Mouse (Mus musculus) MEL (cell line): ENCODE results near the gene Btn1a1. TPM values are rescaled to one million over a fixed set of nuclear protein-coding genes. Genes with fewer than 3 reads are reported as not detected.

ENCODE experiments used
- DNase-seq: peaks from one replicate; pipeline ENCODE4 v3.0.0; 2011; ENCODE audit warnings: low read depth, low spot score
- H3K27ac ChIP-seq: 2 replicates; pipeline ENCODE4 v1.5.1; 2012; ENCODE audit warnings: low read depth, mild to moderate bottlenecking, control low read depth, low read length, moderate library complexity; ENCODE audit not compliant: control insufficient read depth
- H3K27me3 ChIP-seq, 2 experiments: fragments of 150-350 bp in 1 of 2; sonication (generic) in 1 of 2; 2 replicates each; pipeline ENCODE4 v1.6.1; 2012; ENCODE audit warnings: low read length in 2 of 2, mild to moderate bottlenecking in 2 of 2, improper control_type of control experiment in 1 of 2, moderate library complexity in 1 of 2; ENCODE audit not compliant: insufficient read depth in 2 of 2, control insufficient read depth in 1 of 2
- H3K36me3 ChIP-seq, 2 experiments: 2 replicates each; pipeline ENCODE4 v1.6.1; 2012 to 2014; ENCODE audit warnings: low read length in 2 of 2, improper control_type of control experiment in 1 of 2, inconsistent platforms in 1 of 2, mild to moderate bottlenecking in 1 of 2; ENCODE audit not compliant: insufficient read depth in 2 of 2, control insufficient read depth in 1 of 2
- H3K4me1 ChIP-seq, 2 experiments: fragments of 150-350 bp in 1 of 2; sonication (generic) in 1 of 2; 2 replicates each; pipeline ENCODE4 v1.6.1; 2012; ENCODE audit warnings: low read length in 2 of 2, improper control_type of control experiment in 1 of 2, mild to moderate bottlenecking in 1 of 2; ENCODE audit not compliant: insufficient read depth in 2 of 2, control insufficient read depth in 1 of 2
- H3K4me3 ChIP-seq, 2 experiments: fragments of 150-350 bp in 1 of 2; sonication (generic) in 1 of 2; 2 replicates each; pipeline ENCODE4 v1.5.1; 2012; ENCODE audit warnings: low read depth in 2 of 2, low read length in 2 of 2, mild to moderate bottlenecking in 2 of 2, moderate library complexity in 2 of 2, control low read depth in 1 of 2, improper control_type of control experiment in 1 of 2; ENCODE audit not compliant: control insufficient read depth in 1 of 2, insufficient read depth in 1 of 2
- H3K79me2 ChIP-seq: 2 replicates; pipeline ENCODE4 v1.6.1; 2012; ENCODE audit warnings: mild to moderate bottlenecking, low read length, moderate library complexity; ENCODE audit not compliant: control insufficient read depth, poor library complexity, insufficient read depth
- H3K9ac ChIP-seq: 2 replicates; pipeline ENCODE4 v1.6.1; 2012; ENCODE audit warnings: low read depth, mild to moderate bottlenecking, control low read depth, low read length, moderate library complexity; ENCODE audit not compliant: control insufficient read depth, poor library complexity, severe bottlenecking
- H3K9me3 ChIP-seq: fragments of 150-350 bp; sonication (generic); replicated peaks from 2 replicates; pipeline ENCODE4 v1.6.1; 2012; ENCODE audit warnings: mild to moderate bottlenecking, low read length, improper control_type of control experiment, moderate library complexity; ENCODE audit not compliant: insufficient read depth
- CHD1 ChIP-seq: IDR thresholded peaks from 2 replicates; pipeline ENCODE4 v1.6.1; 2012; ENCODE audit warnings: low read depth, mild to moderate bottlenecking, inconsistent platforms, low read length, improper control_type of control experiment
- CTCF ChIP-seq, 3 experiments: IDR thresholded peaks in 2 of 3; conservative IDR thresholded peaks in 1 of 3; 2 replicates each; pipeline ENCODE4 v1.5.1; 2011 to 2012; ENCODE audit warnings: low read length in 3 of 3, low read depth in 2 of 3, mild to moderate bottlenecking in 2 of 3, improper control_type of control experiment in 1 of 3, inconsistent platforms in 1 of 3, mixed read lengths in 1 of 3, moderate library complexity in 1 of 3; ENCODE audit not compliant: control insufficient read depth in 1 of 3, insufficient read depth in 1 of 3, poor library complexity in 1 of 3, severe bottlenecking in 1 of 3
- E2F4 ChIP-seq: IDR thresholded peaks from 2 replicates; pipeline ENCODE4 v1.6.1; 2011; ENCODE audit warnings: low read depth, low read length, improper control_type of control experiment, borderline replicate concordance
- ELF1 ChIP-seq: IDR thresholded peaks from 2 replicates; pipeline ENCODE4 v1.6.1; 2014; ENCODE audit warnings: low read depth, mild to moderate bottlenecking, inconsistent platforms, low read length, improper control_type of control experiment, moderate library complexity
- EP300 ChIP-seq, 2 experiments: IDR thresholded peaks; 2 replicates each; pipeline ENCODE4 v1.6.1; 2011; ENCODE audit warnings: improper control_type of control experiment in 2 of 2, low read length in 2 of 2, low read depth in 1 of 2, mild to moderate bottlenecking in 1 of 2
- ETS1 ChIP-seq: IDR thresholded peaks from 2 replicates; pipeline ENCODE4 v1.6.1; 2012; ENCODE audit warnings: low read depth, mild to moderate bottlenecking, inconsistent platforms, low read length, improper control_type of control experiment, moderate library complexity
- GABPA ChIP-seq: IDR thresholded peaks from 2 replicates; pipeline ENCODE4 v1.6.1; 2012; ENCODE audit warnings: low read depth, mild to moderate bottlenecking, inconsistent platforms, low read length, improper control_type of control experiment, moderate library complexity
- HCFC1 ChIP-seq: IDR thresholded peaks from 2 replicates; pipeline ENCODE4 v1.6.1; 2012; ENCODE audit warnings: low read depth, mild to moderate bottlenecking, inconsistent platforms, low read length, improper control_type of control experiment, moderate library complexity
- MAFK ChIP-seq: IDR thresholded peaks from 2 replicates; pipeline ENCODE4 v1.6.1; 2011; ENCODE audit warnings: low read depth, mild to moderate bottlenecking, low read length, improper control_type of control experiment, borderline replicate concordance
- MAX ChIP-seq: IDR thresholded peaks from 2 replicates; pipeline ENCODE4 v1.6.1; 2011; ENCODE audit warnings: low read length, improper control_type of control experiment
- MAZ ChIP-seq: IDR thresholded peaks from 2 replicates; pipeline ENCODE4 v1.6.1; 2012; ENCODE audit warnings: low read depth, mild to moderate bottlenecking, inconsistent platforms, low read length, improper control_type of control experiment
- MYC ChIP-seq: IDR thresholded peaks from 2 replicates; pipeline ENCODE4 v1.6.1; 2011; ENCODE audit warnings: low read depth, mild to moderate bottlenecking, low read length, improper control_type of control experiment, moderate library complexity
- NELFE ChIP-seq: IDR thresholded peaks from 2 replicates; pipeline ENCODE4 v1.6.1; 2011; ENCODE audit warnings: low read depth, low read length, improper control_type of control experiment
- NRF1 ChIP-seq: IDR thresholded peaks from 2 replicates; pipeline ENCODE4 v1.6.1; 2014; ENCODE audit warnings: low read depth, mild to moderate bottlenecking, inconsistent platforms, low read length, improper control_type of control experiment, moderate library complexity; ENCODE audit not compliant: poor library complexity, insufficient read depth, severe bottlenecking
- POLR2A ChIP-seq, 2 experiments: IDR thresholded peaks; 2 replicates each; pipeline ENCODE4 v1.6.1; 2011 to 2012; ENCODE audit warnings: low read length in 2 of 2, mild to moderate bottlenecking in 2 of 2, control low read depth in 1 of 2, improper control_type of control experiment in 1 of 2, low read depth in 1 of 2, moderate library complexity in 1 of 2; ENCODE audit not compliant: control insufficient read depth in 1 of 2, insufficient read depth in 1 of 2, poor library complexity in 1 of 2
- POLR2AphosphoS2 ChIP-seq: IDR thresholded peaks from 2 replicates; pipeline ENCODE4 v1.6.1; 2011; ENCODE audit warnings: low read length, improper control_type of control experiment
- POLR2AphosphoS5 ChIP-seq: IDR thresholded peaks from 2 replicates; pipeline ENCODE4 v1.6.1; 2012; ENCODE audit warnings: low read depth, borderline replicate concordance, mild to moderate bottlenecking, inconsistent platforms, low read length, moderate library complexity, mixed read lengths
- SMC3 ChIP-seq: IDR thresholded peaks from 2 replicates; pipeline ENCODE4 v1.6.1; 2011; ENCODE audit warnings: low read depth, low read length, improper control_type of control experiment
- TAL1 ChIP-seq: IDR thresholded peaks from 2 replicates; pipeline ENCODE4 v1.6.1; 2012; ENCODE audit warnings: mild to moderate bottlenecking, inconsistent platforms, low read length, moderate library complexity, mixed read lengths
- USF1 ChIP-seq: IDR thresholded peaks from 2 replicates; pipeline ENCODE4 v1.6.1; 2014; ENCODE audit warnings: low read depth, mild to moderate bottlenecking, inconsistent platforms, low read length, improper control_type of control experiment, moderate library complexity
- ZC3H11A ChIP-seq: IDR thresholded peaks from 2 replicates; pipeline ENCODE4 v1.6.1; 2012; ENCODE audit warnings: low read depth, mild to moderate bottlenecking, inconsistent platforms, low read length, improper control_type of control experiment
- ZMIZ1 ChIP-seq: IDR thresholded peaks from 2 replicates; pipeline ENCODE4 v1.6.1; 2012; ENCODE audit warnings: low read depth, mild to moderate bottlenecking, inconsistent platforms, low read length, improper control_type of control experiment, moderate library complexity
- polyA plus RNA-seq, 2 experiments: library from polyadenylated mRNA; stranded (reverse) in 1 of 2; unstranded in 1 of 2; fragments of >175 nt in 1 of 2; fragments of >200 nt in 1 of 2; gene quantifications; 2 replicates each; pipeline versions ENCODE4 v1.2.1 to v1.2.4; 2012; ENCODE audit warnings: low replicate concordance in 2 of 2, low read depth in 1 of 2; ENCODE audit not compliant: insufficient read length in 2 of 2, insufficient read depth in 1 of 2, missing spikeins in 1 of 2
- total RNA-seq: library from RNA; depleted of rRNA; stranded (reverse); fragments of 300-350 nt; gene quantifications from 2 replicates; pipeline ENCODE4 v1.2.3, GENCODE M21; 2012; rRNA removed

Btn1a1 gene
- total and polyA plus RNA-seq, 3 experiments: 0.25 TPM; not detected in 2

- 0 out of 2 replicates have a peak, but pooled peaks have one; percentile 14 for TF ChIP-seq MAX
- TF ChIP-seq HCFC1: no peak
- no peak for TF ChIP-seq TAL1
- no peak; the same call in 1 of the 2 replicates for TF ChIP-seq ETS1
- no peak for TF ChIP-seq POLR2A (IDR thresholded peaks at IDR 0.05; ENCODE audit: control insufficient read depth in 1 of 2, insufficient read depth in 1 of 2, low read depth in 1 of 2, low read length in 2 of 2, poor library complexity in 1 of 2)
Observed at GRCm38 (mm10) chr13:23411311-23412210, 54.1 kb downstream of the Btn1a1 start (continued).

GRCm38 (mm10) chr13:23410632-23411031, 55.1 kb downstream of the Btn1a1 start:
- Histone ChIP-seq H3K27ac (no peak overlapping the region), H3K79me2 (no peaks in the 10 kb centered on the region), H3K9ac (no peak overlapping the region)
- no peak for DNase-seq
- TF ChIP-seq CTCF (IDR thresholded peaks at IDR 0.05 in 2 of 3, conservative IDR thresholded peaks at IDR 0.05 in 1 of 3; ENCODE audit: control insufficient read depth in 1 of 3, insufficient read depth in 1 of 3, low read depth in 2 of 3, low read length in 3 of 3, poor library complexity in 1 of 3, severe bottlenecking in 1 of 3) (no peak), E2F4 (no peak), POLR2AphosphoS5 (no peak), NELFE (no peak), EP300 (IDR thresholded peaks at IDR 0.05; ENCODE audit: low read depth in 1 of 2, low read length in 2 of 2) (no peak), ELF1 (no peak), USF1 (no peak), HCFC1 (no peak), MYC (no peak), GABPA (no peak), POLR2AphosphoS2 (no peak), ZMIZ1 (no peak), SMC3 (no peak), NRF1 (no peak), CHD1 (no peak), MAZ (no peak), ETS1 (no peak), MAFK (no peak), ZC3H11A (no peak)
- TF ChIP-seq, all 39 proteins: peak for 0
- H3K36me3 ChIP-seq: peaks cover 0 to 2% of the 10 kb centered on the region in 2 experiments; a peak in 1 of 4 replicates
- H3K9me3 ChIP-seq: no peaks in the 10 kb centered on the region
- peaks cover 10 to 20% of the 10 kb centered on the region in 2 experiments for H3K27me3 ChIP-seq
- no peak overlapping the region for H3K4me3 ChIP-seq
- H3K4me1 ChIP-seq: 0 out of 4 replicates have a peak, but pooled peaks cover 0 to 3% of the 10 kb centered on the region in 2 experiments

Other genes starting within 250 kb of the Btn1a1 start
- not detected in 2 replicates for gene Vmn1r222, start 230.0 kb downstream of the Btn1a1 start, total RNA-seq
- gene Vmn1r222, start 230.0 kb downstream of the Btn1a1 start, polyA plus RNA-seq: not detected
- not detected in 2 replicates for gene Vmn1r223, start 218.8 kb downstream of the Btn1a1 start, total RNA-seq
- not detected for gene Vmn1r223, start 218.8 kb downstream of the Btn1a1 start, polyA plus RNA-seq
- 7.0 and 8.4 TPM in 2 replicates for gene Zfp322a, start 96.7 kb downstream of the Btn1a1 start, total RNA-seq
- 1 to 10 TPM in 1 of 2 experiments, not detected in 1; 5.7 TPM for gene Zfp322a, start 96.7 kb downstream of the Btn1a1 start, polyA plus RNA-seq
- gene Abt1, start 42.0 kb downstream of the Btn1a1 start, total RNA-seq: 12.5 and 16.2 TPM in 2 replicates
- gene Abt1, start 42.0 kb downstream of the Btn1a1 start, polyA plus RNA-seq: 10 to 100 TPM in 1 of 2 experiments, not detected in 1; 14.2 TPM
- not detected in 2 replicates for gene Btn2a2, start 23.0 kb upstream of the Btn1a1 start, total RNA-seq
- not detected for gene Btn2a2, start 23.0 kb upstream of the Btn1a1 start, polyA plus RNA-seq
- gene Hist1h4h, start 65.1 kb upstream of the Btn1a1 start, total RNA-seq: 5,750 and 5,753 TPM in 2 replicates
- 1 to 10 TPM in 1 of 2 experiments, not detected in 1; 9.9 TPM for gene Hist1h4h, start 65.1 kb upstream of the Btn1a1 start, polyA plus RNA-seq
- 939 and 1,000 TPM in 2 replicates for gene Hist1h2af, start 68.0 kb upstream of the Btn1a1 start, total RNA-seq
- gene Hist1h2af, start 68.0 kb upstream of the Btn1a1 start, polyA plus RNA-seq: 10 to 100 TPM in 1 of 2 experiments, not detected in 1; 64.3 TPM
- 441 and 728 TPM in 2 replicates for gene Hist1h3g, start 69.5 kb upstream of the Btn1a1 start, total RNA-seq
- 1 to 10 TPM in 1 of 2 experiments, not detected in 1; 5.2 TPM for gene Hist1h3g, start 69.5 kb upstream of the Btn1a1 start, polyA plus RNA-seq
- gene Hist1h2bh, start 77.5 kb upstream of the Btn1a1 start, total RNA-seq: 275 and 350 TPM in 2 replicates
- under 1 TPM in 1 of 2 experiments, not detected in 1; 0.70 TPM for gene Hist1h2bh, start 77.5 kb upstream of the Btn1a1 start, polyA plus RNA-seq
- gene Hist1h3f, start 78.2 kb upstream of the Btn1a1 start, total RNA-seq: 541 and 709 TPM in 2 replicates
- gene Hist1h3f, start 78.2 kb upstream of the Btn1a1 start, polyA plus RNA-seq: 1 to 10 TPM in 1 of 2 experiments, not detected in 1; 1.2 TPM
- gene Hist1h4f, start 85.7 kb upstream of the Btn1a1 start, total RNA-seq: 3,786 and 4,217 TPM in 2 replicates
- 10 to 100 TPM in 1 of 2 experiments, not detected in 1; 14.4 TPM for gene Hist1h4f, start 85.7 kb upstream of the Btn1a1 start, polyA plus RNA-seq
- gene Hist1h1d, start 87.4 kb upstream of the Btn1a1 start, total RNA-seq: 115 and 134 TPM in 2 replicates
- gene Hist1h1d, start 87.4 kb upstream of the Btn1a1 start, polyA plus RNA-seq: under 1 TPM in 1 of 2 experiments, not detected in 1; 0.24 TPM
- 1,049 and 1,400 TPM in 2 replicates for gene Hist1h3e, start 96.5 kb upstream of the Btn1a1 start, total RNA-seq
- 1 to 10 TPM in 1 of 2 experiments, not detected in 1; 4.5 TPM for gene Hist1h3e, start 96.5 kb upstream of the Btn1a1 start, polyA plus RNA-seq
- 560 and 662 TPM in 2 replicates for gene Hist1h2ae, start 105.3 kb upstream of the Btn1a1 start, total RNA-seq
- gene Hist1h2ae, start 105.3 kb upstream of the Btn1a1 start, polyA plus RNA-seq: 1 to 10 TPM in 1 of 2 experiments, not detected in 1; 3.3 TPM
- 2,580 and 3,348 TPM in 2 replicates for gene Hist1h2bg, start 105.5 kb upstream of the Btn1a1 start, total RNA-seq
- 10 to 100 TPM in 1 of 2 experiments, not detected in 1; 14.7 TPM for gene Hist1h2bg, start 105.5 kb upstream of the Btn1a1 start, polyA plus RNA-seq
- gene Hist1h2bf, start 108.3 kb upstream of the Btn1a1 start, total RNA-seq: 1,093 and 1,255 TPM in 2 replicates
- gene Hist1h2bf, start 108.3 kb upstream of the Btn1a1 start, polyA plus RNA-seq: 1 to 10 TPM in 1 of 2 experiments, not detected in 1; 2.2 TPM
- 924 and 1,082 TPM in 2 replicates for gene Hist1h2ad, start 108.5 kb upstream of the Btn1a1 start, total RNA-seq
- gene Hist1h2ad, start 108.5 kb upstream of the Btn1a1 start, polyA plus RNA-seq: under 1 TPM in 1 of 2 experiments, not detected in 1; 0.14 TPM
- 150 and 212 TPM in 2 replicates for gene Hist1h3d, start 109.9 kb upstream of the Btn1a1 start, total RNA-seq
- gene Hist1h3d, start 109.9 kb upstream of the Btn1a1 start, polyA plus RNA-seq: 1 to 10 TPM in 1 of 2 experiments, not detected in 1; 1.4 TPM
- gene Hist1h4d, start 115.7 kb upstream of the Btn1a1 start, total RNA-seq: 1,889 and 1,922 TPM in 2 replicates
- 10 to 100 TPM in 1 of 2 experiments, not detected in 1; 11.7 TPM for gene Hist1h4d, start 115.7 kb upstream of the Btn1a1 start, polyA plus RNA-seq
- gene Hist1h2be, start 155.2 kb upstream of the Btn1a1 start, total RNA-seq: 237 and 340 TPM in 2 replicates
- gene Hist1h2be, start 155.2 kb upstream of the Btn1a1 start, polyA plus RNA-seq: under 1 TPM in 1 of 2 experiments, not detected in 1; 0.49 TPM
- 268 and 340 TPM in 2 replicates for gene Hist1h1e, start 156.7 kb upstream of the Btn1a1 start, total RNA-seq
- 1 to 10 TPM in 1 of 2 experiments, not detected in 1; 1.6 TPM for gene Hist1h1e, start 156.7 kb upstream of the Btn1a1 start, polyA plus RNA-seq
- 123 and 153 TPM in 2 replicates for gene Hist1h2ac, start 218.0 kb upstream of the Btn1a1 start, total RNA-seq
- under 1 TPM in 1 of 2 experiments, not detected in 1; 0.15 TPM for gene Hist1h2ac, start 218.0 kb upstream of the Btn1a1 start, polyA plus RNA-seq
- gene Hist1h2bc, start 218.3 kb upstream of the Btn1a1 start, total RNA-seq: 694 and 982 TPM in 2 replicates
- 1 to 10 TPM in 1 of 2 experiments, not detected in 1; 3.1 TPM for gene Hist1h2bc, start 218.3 kb upstream of the Btn1a1 start, polyA plus RNA-seq
- gene Hist1h1t, start 229.9 kb upstream of the Btn1a1 start, total RNA-seq: 2.7 and 6.3 TPM in 2 replicates
- gene Hist1h1t, start 229.9 kb upstream of the Btn1a1 start, polyA plus RNA-seq: not detected
- gene Hist1h4c, start 232.6 kb upstream of the Btn1a1 start, total RNA-seq: 1,967 and 2,008 TPM in 2 replicates
- gene Hist1h4c, start 232.6 kb upstream of the Btn1a1 start, polyA plus RNA-seq: 1 to 10 TPM in 1 of 2 experiments, not detected in 1; 4.1 TPM
- not detected in 2 replicates for gene Hfe, start 245.0 kb upstream of the Btn1a1 start, total RNA-seq
- gene Hfe, start 245.0 kb upstream of the Btn1a1 start, polyA plus RNA-seq: not detected